Mouse (Mus musculus): ENCODE data around the gene Coa7.

- TF ChIP-seq POLR2A (IDR thresholded peaks at IDR 0.05; ENCODE audit: borderline replicate concordance, insufficient read depth, low read length) (no peak), CTCF (IDR thresholded peaks at IDR 0.05; ENCODE audit: borderline replicate concordance, insufficient read depth, low read depth, low read length) (no peak)
Observed at GRCm38 (mm10) chr4:108380146-108380545, 52.2 kb downstream of the Coa7 start.

All from cerebellum, adult 2 months (tissue).